Mouse (Mus musculus) erythroid progenitor cell, adult 5-6 weeks (primary cell): ENCODE measurements around the gene Galm. TPM values are rescaled to one million over a fixed set of nuclear protein-coding genes. Genes with fewer than 3 reads are reported as not detected.
"Not testable (repeated sequence)": the region's sequence is repeated elsewhere in the genome, so short reads cannot be mapped to it uniquely, and the experiment has no call there.

Source experiments
- ATAC-seq: replicated peaks from 2 replicates; pipeline ENCODE4 v1.8.0; 2016; ENCODE audit warnings: moderate number of reproducible peaks, mild to moderate bottlenecking, moderate TSS enrichment, inconsistent platforms; ENCODE audit not compliant: poor library complexity, low FRiP score, severe bottlenecking
- total RNA-seq, 2 experiments: library from RNA; stranded (forward) in 1 of 2; stranded (reverse) in 1 of 2; fragments of 150-400 nt in 1 of 2; fragments of 186-747, 209-891 nt in 1 of 2; gene quantifications; 2 replicates each; pipeline versions ENCODE4 v1.2.3 to v1.2.4; 2015 to 2017; ENCODE audit warnings: low replicate concordance in 2 of 2

Gene Galm
- total RNA-seq, 2 experiments from 2014 or later = 0.53 TPM; not detected in 1

DNA sequence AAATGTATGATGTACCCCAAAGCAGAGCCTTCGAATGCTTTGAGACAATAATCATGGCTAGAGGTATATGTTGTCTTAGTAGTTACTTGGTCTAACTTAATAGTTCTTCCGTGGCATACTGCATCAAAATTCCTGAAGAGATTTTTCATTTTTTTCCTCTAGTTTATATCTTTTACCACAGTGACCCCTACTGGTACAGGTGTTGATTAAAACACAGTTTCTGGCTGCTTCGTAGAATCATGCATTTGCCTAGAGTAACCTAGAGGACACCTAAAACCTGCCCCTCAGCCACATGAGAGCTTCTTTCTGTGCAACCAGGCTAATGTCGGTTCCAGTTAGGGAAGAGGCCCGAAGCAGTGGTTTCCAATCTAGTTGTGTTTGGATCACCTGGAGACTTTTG, 65.8 kb downstream of the Galm start:
- peak; percentile 49; the same call in 1 of the 2 replicates for ATAC-seq

DNA sequence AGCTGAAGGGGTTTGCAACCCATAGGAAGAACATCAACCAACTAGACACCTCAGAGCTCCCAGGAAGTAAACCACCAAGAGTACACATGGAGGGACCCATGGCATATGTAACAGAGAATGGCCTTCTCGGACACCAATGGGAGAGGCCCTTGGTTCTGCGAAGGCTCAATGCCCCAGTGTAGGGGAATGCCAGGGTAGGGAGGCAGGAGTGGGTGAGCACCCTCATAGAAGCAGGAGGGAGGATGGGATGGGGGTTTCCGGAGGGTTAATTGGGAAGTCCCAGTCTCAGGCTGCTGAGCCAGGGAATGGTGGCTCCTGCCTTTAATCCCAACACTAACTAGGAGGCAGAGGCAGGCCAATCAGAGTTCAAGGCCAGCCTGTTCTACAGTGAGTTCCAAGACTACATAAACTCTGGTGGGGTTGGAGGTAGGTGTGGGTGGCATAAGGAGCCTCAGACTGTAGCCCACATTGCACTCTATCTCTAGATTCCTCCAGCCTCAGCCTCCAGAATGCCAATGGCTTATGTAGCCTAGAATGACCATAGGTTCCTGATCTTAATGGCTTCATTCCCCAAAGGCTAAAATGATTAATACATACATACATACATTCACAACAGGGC, 72.0 kb downstream of the Galm start:
- no peak for ATAC-seq

DNA sequence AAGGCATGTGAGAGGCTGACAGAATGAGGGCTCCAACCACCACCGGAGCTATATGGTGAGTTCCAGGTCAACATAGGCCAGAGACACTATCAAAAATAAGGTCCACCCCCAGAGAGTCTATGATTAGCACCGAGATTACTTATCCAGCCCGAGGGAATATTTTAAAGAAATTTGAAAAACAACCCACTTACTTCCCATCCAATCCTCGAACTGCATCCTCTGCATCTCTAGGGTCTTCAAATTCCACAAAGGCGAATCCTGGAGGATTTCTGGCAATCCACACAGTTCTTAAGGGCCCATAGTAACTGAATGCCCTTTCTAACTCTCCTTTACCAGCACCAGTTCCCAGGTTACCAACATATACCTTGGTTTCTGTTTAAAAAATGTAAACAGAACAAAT, 78.4 kb downstream of the Galm start:
- ATAC-seq = no peak

DNA sequence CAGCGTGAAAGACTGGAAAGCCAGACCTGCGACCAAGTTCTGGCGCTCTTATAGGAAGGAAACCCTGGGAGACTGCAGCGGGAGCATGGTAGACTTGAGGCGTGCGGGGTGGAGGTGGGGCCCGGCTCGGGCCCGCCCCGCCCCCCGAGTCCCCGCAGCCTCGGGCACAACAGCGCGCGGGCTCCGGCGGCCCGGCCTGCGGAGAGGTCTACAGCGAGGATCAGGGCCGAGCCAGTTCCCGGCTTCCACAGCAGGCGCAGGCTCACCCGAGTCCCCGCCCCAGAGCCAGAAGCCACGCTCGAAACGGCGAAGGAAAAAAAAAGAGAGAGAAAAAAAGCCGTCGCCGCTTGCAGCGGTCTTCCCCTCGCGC, 79.0 kb downstream of the Galm start:
- ATAC-seq = peak; percentile 64

DNA sequence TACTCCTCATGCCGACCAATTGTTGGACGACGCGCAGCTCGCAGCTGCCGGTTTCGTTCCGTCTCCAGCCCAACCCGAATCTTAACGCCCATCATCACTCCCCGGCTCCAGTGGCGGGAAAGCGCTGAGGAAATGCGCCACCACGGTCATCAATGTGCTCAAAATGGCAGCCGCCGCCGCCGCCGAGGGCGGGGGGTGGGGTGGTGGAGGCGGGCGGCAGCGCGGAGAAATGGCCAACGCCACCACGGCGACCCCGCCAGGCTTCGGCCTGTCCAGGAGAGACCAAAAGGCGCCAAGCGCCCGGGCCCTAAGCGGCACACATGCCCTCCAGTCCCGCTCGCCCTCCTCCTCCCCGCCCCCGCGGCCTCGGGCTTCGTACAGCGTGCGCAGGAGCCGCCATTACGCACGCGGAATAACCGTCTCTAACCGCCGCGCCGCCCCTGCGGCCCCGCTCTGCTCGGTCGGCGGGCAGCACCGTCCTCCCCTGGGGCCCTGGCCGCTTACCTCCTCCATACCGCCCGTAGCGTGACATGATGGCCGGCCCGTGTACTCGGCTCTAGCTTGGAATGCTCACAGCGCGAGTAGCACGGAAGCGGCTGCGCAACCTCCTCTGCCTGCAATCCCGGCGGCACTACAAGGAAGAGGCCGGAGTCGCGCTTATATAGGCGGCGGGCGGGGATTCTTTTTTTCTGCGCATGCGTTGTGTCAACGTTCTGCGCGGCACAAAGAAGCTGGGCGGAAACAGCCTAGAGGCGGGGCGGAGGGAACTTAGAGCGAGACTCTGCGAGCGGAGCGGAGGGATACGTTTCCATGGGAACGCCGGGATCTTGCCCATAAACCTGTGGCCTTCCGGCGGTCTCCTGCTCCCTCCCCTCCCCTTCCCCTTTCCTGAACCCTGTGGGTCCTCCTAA, 79.7 kb downstream of the Galm start, which contains the start of the genes Srsf7 and Ttc39d:
Gene Srsf7 (minus strand): TSS at position 637 of the 911 bp plus-strand sequence.
Gene Ttc39d (plus strand): TSS at position 790 of the 911 bp plus-strand sequence.
- peak; percentile 94 for ATAC-seq

DNA sequence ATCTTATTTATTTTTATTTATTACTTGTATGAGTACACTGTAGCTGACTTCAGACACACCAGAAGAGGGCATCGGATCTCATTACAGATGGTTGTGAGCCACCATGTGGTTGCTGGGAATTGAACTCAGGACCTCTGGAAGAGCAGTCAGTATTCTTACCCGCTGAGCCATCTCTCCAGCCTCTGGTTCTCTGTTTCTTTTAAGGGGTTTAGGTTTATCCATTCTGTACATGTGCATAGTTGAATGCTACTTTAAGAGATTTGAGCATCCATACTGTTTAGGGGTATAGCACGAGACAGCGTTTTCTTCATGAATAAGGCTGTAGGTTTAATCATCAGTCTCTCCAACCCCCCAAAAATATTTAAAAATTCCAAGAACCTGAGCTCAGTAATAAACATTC, 86.7 kb downstream of the Galm start:
- not testable (repeated sequence) for ATAC-seq

DNA sequence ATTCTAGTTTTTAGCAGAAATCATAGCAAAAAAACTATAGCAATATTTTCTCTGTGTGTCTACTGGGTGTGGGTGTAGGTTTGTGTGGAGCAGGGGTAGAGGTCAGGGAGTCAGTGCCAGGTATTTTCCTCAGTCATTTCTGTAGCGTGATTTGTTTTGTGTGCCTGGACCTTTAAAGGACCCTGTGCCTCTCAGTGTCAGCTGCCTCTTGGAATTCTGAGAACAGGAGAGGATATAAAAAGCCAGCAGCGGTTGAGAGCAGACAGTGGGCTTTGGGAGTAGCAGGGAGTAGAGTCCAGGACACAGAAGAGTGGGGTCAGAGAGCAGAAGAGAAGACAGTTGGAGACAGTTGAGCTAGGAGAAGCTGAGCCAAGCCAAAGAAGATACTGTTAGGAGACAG, 92.9 kb downstream of the Galm start:
- ATAC-seq = no peak

DNA sequence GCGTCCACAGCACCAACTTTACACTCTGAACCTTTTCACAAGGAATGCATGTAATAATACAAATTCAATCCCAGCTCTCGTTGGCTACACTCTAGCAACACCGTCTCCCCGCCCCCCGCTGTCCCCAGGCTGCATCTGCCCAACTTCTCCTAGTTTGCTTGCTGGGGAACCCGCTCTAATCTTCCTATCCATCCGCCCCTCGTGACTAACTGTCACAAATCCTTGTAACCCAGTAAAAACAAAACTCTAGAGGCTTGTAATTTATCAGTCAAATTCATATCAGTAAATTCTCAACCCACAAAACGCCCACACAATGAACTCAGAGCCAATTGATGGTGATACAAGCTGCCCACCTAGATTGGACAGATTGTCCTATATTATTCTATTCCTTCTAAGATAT, 93.9 kb downstream of the Galm start:
- no peak for ATAC-seq

DNA sequence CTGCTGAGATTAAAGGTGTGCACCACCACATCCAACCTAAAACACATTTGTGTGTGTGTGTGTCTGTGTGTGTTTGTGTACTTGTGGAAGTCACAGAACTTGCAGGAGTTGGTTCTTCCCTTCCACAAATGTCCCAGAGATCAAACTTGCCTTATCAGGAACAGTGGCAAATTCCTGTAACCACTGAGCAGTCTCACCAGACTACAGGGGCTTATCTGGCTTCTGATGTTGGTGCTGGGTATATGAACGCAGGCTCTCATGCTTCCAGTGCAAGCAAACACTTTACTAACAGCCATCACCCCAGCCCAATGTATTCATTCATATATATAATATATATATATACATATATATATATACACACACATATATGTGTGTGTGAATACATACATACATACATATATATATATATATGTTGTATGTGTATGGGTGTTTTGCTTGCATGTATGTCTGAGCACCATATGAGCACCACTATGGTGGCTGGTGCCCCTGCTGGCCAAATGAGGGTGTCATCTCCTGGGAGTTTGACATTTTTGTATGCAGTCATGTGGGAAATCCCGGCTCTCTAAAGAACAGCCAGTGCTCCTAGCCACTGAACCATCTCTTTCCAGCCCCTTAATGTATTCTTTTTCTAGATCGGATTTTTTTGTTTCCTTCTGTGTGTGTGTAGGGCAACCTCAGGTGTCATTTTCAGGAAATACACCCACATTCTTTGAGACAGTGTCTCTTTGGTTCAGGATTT, 94.8 kb downstream of the Galm start:
- ATAC-seq = no peak

DNA sequence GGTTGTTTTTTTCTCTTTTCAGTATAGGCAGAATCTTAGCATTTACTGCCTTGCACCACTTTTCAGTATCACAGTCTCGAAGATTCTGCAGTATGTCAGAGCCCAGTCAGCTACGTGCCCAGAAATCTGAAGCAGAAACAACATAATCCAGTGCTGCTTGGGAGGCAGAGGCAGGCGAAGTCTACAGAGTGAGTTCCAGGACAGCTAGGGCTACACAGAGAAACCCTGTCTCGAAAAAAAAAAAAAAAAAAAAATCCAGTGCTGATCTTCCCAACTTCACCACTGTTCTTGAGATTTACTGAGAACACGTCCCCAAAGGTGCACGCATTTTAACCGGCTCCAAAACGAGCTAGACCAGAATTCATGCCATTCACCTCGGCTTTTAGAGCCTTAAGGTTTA, 96.6 kb downstream of the Galm start:
- ATAC-seq = peak; percentile 66

DNA sequence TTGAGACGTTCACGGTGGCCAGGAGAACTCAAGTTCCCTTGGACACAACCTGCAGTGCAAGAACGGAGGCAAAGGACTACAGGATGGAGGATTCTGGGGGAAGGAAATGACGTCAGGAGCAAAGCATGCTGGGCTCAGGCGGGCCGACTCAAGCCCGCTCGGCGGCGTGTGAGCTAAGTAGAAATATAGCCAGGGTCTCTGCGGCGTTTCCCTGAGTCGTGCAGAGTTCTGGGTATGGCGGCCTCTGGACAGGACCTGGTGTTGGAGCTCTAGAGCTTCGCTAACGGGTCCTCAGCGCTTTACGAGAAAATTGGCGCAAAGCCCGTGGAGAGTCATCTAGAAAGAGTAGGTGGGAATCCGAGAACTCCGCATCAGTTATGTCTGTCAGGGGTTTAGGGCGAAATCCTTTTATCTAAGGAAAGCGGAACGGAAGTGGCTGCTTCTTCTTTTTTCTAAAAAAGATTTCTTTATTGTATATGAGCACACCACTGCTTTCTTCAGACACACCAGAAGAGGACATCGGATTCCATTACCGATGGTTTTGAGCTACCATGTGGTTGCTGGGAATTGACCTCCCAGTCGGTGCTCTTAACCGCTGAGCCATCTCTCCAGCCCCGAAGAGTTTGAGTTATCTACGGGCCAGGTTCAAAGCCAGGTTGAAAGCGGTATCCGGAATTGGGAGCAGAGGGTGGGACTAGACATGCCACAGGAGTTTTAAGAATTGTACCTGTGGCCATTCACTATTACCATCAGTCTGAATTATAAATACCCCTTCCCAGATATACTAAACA, 97.2 kb downstream of the Galm start, which contains the start of gene Gemin6:
Gene Gemin6 (plus strand): TSS at position 116 of the 791 bp plus-strand sequence.
- ATAC-seq = peak; percentile 100

DNA sequence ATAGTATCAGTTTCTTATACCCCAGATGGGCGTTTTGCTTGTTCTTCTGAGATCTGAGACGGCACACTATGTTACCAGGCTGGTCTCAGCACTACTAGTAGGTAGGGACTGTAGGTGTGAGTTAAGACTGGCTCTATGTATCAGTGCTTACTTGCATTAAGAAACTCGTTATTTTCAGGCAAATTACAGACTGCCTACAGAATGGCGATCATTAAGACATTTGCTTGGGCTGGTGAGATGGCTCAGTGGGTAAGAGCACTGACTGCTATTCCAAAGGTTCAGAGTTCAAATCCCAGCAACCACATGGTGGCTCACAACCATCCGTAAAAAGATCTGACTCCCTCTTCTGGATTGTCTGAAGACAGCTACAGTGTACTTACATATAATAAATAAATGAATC, 97.9 kb downstream of the Galm start:
- ATAC-seq = not testable (repeated sequence)

DNA sequence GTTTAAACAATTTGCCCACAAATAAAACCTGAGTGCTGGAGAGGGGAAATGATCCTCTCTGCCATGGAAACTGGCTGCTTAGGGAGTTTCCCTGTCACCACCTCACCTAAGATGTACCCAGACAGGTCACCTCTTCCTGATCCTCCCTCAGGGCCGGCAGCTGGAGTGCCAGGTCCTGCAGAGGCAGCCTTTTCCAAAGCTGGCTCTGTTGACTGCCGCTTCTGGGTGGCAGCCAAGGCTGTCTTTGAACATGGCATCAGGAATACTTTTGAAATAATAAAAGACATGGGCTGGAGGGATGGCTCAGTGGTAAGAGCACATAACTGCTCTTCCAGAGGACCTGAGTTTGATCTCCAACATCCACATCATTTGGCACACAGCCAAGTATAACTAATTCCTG, 102.1 kb downstream of the Galm start:
- no peak for ATAC-seq

DNA sequence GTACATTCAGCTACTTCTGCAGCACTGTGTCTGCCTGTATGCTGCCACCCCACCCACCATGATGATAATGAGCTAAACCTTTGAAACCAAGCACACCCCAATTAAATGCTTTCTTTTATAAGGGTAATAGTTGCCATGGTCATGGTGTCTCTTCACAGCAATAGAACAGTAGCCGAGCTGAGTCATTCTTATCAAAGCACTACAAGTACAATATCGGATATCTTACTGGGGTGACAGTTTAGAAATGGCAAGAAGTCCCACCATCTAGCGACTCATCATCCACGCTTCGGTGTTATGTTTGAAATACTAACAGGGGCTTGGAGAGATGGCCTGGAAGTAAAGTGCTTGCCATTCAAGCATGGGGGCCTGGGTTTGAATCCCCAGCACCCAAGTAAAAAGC, 106.6 kb downstream of the Galm start:
- no peak for ATAC-seq

DNA sequence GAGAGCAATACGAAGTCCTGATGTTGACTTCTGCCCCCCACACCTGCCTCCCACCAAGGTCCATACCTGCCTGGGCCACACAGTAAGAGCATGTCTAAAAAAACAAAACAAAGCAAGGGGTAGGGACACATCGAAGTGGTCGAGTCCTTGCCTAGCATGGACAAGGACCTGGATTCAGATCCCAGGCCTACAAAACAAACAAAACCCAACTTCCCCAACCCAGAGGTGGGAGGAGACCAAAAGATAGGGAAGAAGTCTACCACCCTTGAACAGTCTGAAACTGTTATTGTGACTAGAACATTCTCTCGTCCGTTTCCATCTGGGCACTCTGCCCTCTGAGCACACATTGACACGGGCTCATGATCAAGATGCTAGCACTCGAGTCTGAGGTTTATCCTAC, 107.1 kb downstream of the Galm start:
- no peak for ATAC-seq

Other genes with a start within 250 kb of the Galm start
- 134 and 176 TPM in 2 replicates for gene Atl2, start 231.3 kb upstream of the Galm start, total RNA-seq (2015; ENCODE audit: low replicate concordance)
- 139 and 203 TPM in 2 replicates for gene Atl2, start 231.3 kb upstream of the Galm start, total RNA-seq (2017; ENCODE audit: low replicate concordance)
- gene Hnrnpll, start 65.1 kb upstream of the Galm start, total RNA-seq (2015; ENCODE audit: low replicate concordance) = 53.0 and 60.4 TPM in 2 replicates
- gene Hnrnpll, start 65.1 kb upstream of the Galm start, total RNA-seq (2017; ENCODE audit: low replicate concordance) = 37.4 and 64.8 TPM in 2 replicates
- 167 and 184 TPM in 2 replicates for gene Srsf7, start 79.8 kb downstream of the Galm start, total RNA-seq (2015; ENCODE audit: low replicate concordance)
- 125 and 132 TPM in 2 replicates for gene Srsf7, start 79.8 kb downstream of the Galm start, total RNA-seq (2017; ENCODE audit: low replicate concordance)
- gene Ttc39d, start 80.0 kb downstream of the Galm start, total RNA-seq (2015; ENCODE audit: low replicate concordance) = not detected in 2 replicates
- gene Ttc39d, start 80.0 kb downstream of the Galm start, total RNA-seq (2017; ENCODE audit: low replicate concordance) = not detected in 2 replicates
- gene Gemin6, start 97.0 kb downstream of the Galm start, total RNA-seq (2015; ENCODE audit: low replicate concordance) = 5.9 and 14.1 TPM in 2 replicates
- 11.8 and 14.0 TPM in 2 replicates for gene Gemin6, start 97.0 kb downstream of the Galm start, total RNA-seq (2017; ENCODE audit: low replicate concordance)
- 3.8 and 13.3 TPM in 2 replicates for gene Morn2, start 162.7 kb downstream of the Galm start, total RNA-seq (2015; ENCODE audit: low replicate concordance)
- gene Morn2, start 162.7 kb downstream of the Galm start, total RNA-seq (2017; ENCODE audit: low replicate concordance) = 5.1 and 8.5 TPM in 2 replicates
- gene Dhx57, start 163.0 kb downstream of the Galm start, total RNA-seq (2015; ENCODE audit: low replicate concordance) = 2.5 and 4.0 TPM in 2 replicates
- 1.9 and 2.7 TPM in 2 replicates for gene Dhx57, start 163.0 kb downstream of the Galm start, total RNA-seq (2017; ENCODE audit: low replicate concordance)
- gene Arhgef33, start 179.9 kb downstream of the Galm start, total RNA-seq (2015; ENCODE audit: low replicate concordance) = not detected in 2 replicates
- not detected in 2 replicates for gene Arhgef33, start 179.9 kb downstream of the Galm start, total RNA-seq (2017; ENCODE audit: low replicate concordance)
- gene Gm10190, start 246.1 kb downstream of the Galm start, total RNA-seq (2015; ENCODE audit: low replicate concordance) = not detected in 2 replicates
- gene Gm10190, start 246.1 kb downstream of the Galm start, total RNA-seq (2017; ENCODE audit: low replicate concordance) = not detected in 2 replicates